Mouse (Mus musculus): ENCODE data around the gene Zbtb16. TPM values are rescaled to one million over a fixed set of nuclear protein-coding genes. Genes with fewer than 3 reads are reported as not detected.

Zbtb16 gene
- polyA plus RNA-seq, 1 experiment from 2014 or later, result 0.28 TPM

DNA sequence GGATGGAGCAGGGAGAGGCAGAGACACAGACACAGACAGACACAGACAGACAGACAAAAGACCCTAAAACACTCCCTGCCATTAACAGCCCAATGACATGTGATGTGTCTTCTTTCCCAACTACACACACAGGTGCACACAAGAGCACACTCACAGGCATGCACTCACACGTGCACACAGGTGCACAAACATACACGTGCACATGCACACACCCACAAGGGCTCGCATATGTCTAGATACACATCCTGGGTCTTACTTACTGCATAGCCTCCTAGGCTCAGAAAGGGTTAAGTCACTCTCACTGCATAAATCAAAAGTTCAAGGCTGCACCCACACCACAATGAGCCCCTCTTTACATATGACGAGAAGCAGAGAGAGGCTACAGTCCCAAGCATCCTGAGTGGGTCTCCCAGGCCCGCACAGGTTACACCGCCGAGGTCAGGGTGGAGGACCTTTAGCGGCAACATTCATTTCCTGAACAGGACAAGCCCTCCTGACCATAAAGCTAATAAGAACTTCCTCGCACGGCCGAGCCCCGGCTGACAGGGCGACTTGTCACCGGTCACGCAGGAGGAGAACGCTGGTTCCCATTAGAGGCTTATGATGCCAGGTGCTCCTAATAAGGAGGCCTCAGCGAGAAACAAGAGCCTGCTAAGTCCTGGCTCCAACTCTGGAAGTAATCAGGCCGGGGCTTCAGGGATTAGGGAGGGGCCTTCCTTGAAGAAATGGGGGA is 13.3 kb downstream of the Zbtb16 start:
- ATAC-seq (replicated peaks; ENCODE audit: low FRiP score, low read depth) (peak; percentile 40; the same call in 1 of the 2 replicates), DNase-seq (ENCODE audit: low spot score) (no peak)
- Histone ChIP-seq H3K27ac (no peak overlapping the region), H3K36me3 (ENCODE audit: insufficient read depth, low read length) (no peaks in the 10 kb centered on the region), H3K9me3 (replicated peaks; ENCODE audit: low read length) (no peaks in the 10 kb centered on the region), H3K9ac (ENCODE audit: low read depth, low read length) (no peak overlapping the region), H3K4me2 (ENCODE audit: low read length) (no peak overlapping the region), H3K4me3 (replicated peaks; ENCODE audit: low read depth, low read length) (no peak overlapping the region), H3K4me1 (replicated peaks; ENCODE audit: insufficient read depth, low read length) (no peaks in the 10 kb centered on the region), H3K27me3 (ENCODE audit: insufficient read depth, low read length) (peaks cover 9% of the 10 kb centered on the region; the same call in 1 of the 2 replicates)
- TF ChIP-seq CTCF (IDR thresholded peaks at IDR 0.05; ENCODE audit: low read depth), result no peak
- WGBS, result 17% methylated on average over 18 of the region's 18 CpGs

DNA sequence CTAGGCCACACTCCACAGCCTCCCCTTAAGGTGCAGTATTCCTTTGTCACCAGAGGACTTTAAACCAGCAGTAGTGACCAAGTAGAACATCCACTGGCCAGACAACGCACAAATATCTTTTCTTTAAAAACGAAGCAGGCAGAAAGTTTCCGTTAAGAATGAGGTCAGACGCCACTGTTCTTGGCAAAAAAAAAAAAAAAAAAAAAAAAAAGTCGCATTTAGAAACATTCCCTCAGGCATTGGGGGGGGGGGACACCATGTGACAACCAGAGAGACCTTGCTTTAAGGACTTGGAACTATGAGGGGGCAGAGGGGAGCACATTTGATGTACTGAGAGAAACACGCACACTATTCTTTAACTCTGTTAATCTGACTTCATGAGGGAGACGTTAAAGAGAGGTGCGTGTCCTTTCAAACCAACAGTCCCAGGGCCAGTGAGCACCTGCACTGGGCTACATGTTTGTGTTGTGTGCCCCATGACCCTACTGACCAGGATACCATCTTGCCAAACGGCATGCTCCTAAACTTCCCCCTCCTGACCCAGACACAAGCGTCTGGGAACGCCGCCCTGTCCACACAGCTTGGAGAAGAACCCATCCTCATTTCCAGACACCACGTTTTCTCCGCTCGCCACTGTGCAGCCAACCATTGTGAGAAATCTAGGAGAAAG is 14.0 kb downstream of the Zbtb16 start:
- ATAC-seq (replicated peaks; ENCODE audit: low FRiP score, low read depth) (no peak), DNase-seq (ENCODE audit: low spot score) (no peak)
- H3K27me3 ChIP-seq (ENCODE audit: insufficient read depth, low read length), result peaks cover 9% of the 10 kb centered on the region; the same call in 1 of the 2 replicates
- 69% methylated on average over 14 of the region's 15 CpGs for WGBS
- no peaks in the 10 kb centered on the region for H3K36me3 ChIP-seq (ENCODE audit: insufficient read depth, low read length)
- H3K4me1 ChIP-seq (replicated peaks; ENCODE audit: insufficient read depth, low read length), result no peaks in the 10 kb centered on the region
- TF ChIP-seq CTCF (IDR thresholded peaks at IDR 0.05; ENCODE audit: low read depth), result no peak
- no peak overlapping the region for H3K4me2 ChIP-seq (ENCODE audit: low read length)
- no peak overlapping the region for H3K9ac ChIP-seq (ENCODE audit: low read depth, low read length)
- no peaks in the 10 kb centered on the region for H3K9me3 ChIP-seq (replicated peaks; ENCODE audit: low read length)
- H3K4me3 ChIP-seq (replicated peaks; ENCODE audit: low read depth, low read length), result no peak overlapping the region
- H3K27ac ChIP-seq, result no peak overlapping the region

DNA sequence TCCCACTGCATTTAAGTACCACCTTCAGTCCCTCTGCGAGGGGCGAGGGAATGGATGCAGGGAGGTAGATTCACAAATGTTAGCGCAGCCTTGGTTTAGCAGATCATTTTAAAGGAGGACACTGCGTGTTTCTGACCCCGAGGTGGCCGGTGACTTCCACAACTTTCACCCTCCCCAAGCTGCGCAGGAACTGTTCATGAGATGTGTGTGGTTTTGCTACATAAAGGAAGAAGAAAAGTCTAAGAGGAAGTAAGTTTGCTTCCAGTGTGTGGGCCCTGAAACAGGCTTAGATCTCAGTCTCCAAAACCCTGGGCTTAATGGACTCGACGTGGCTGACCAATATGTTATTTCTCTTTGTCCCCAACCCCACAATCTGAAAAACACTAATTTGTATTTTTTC is 14.6 kb downstream of the Zbtb16 start:
- TF ChIP-seq CTCF (IDR thresholded peaks at IDR 0.05; ENCODE audit: low read depth), result no peak
- Histone ChIP-seq H3K9me3 (replicated peaks; ENCODE audit: low read length) (no peaks in the 10 kb centered on the region), H3K4me2 (ENCODE audit: low read length) (no peak overlapping the region), H3K27ac (no peak overlapping the region), H3K36me3 (ENCODE audit: insufficient read depth, low read length) (no peaks in the 10 kb centered on the region), H3K9ac (ENCODE audit: low read depth, low read length) (no peak overlapping the region), H3K4me1 (replicated peaks; ENCODE audit: insufficient read depth, low read length) (no peaks in the 10 kb centered on the region), H3K4me3 (replicated peaks; ENCODE audit: low read depth, low read length) (no peak overlapping the region), H3K27me3 (ENCODE audit: insufficient read depth, low read length) (peaks cover 9% of the 10 kb centered on the region; the same call in 1 of the 2 replicates)
- ATAC-seq (replicated peaks; ENCODE audit: low FRiP score, low read depth) (no peak), DNase-seq (ENCODE audit: low spot score) (no peak)
- 79% methylated on average over 9 of the region's 9 CpGs for WGBS

DNA sequence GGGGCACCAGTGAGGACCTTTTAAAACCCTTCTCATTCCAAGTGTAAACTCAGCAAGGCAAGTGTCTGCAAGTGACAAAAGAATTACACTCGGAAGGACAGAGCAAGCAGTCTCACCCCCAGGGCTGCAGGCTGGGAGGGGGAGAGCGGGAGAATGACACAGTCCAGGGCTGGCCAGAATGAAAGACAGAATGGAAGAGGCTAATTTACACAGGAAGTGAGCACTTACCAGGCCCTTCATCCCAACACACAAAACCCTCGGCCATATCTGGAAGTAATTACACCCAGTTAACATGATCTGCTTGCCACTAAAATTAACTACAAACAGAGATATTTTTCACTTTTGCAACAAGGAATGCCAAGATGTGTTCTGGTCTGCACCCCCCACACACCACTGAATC is 15.2 kb downstream of the Zbtb16 start:
- ATAC-seq (replicated peaks; ENCODE audit: low FRiP score, low read depth), result no peak
- H3K4me3 ChIP-seq (replicated peaks; ENCODE audit: low read depth, low read length), result no peak overlapping the region
- no peak overlapping the region for H3K27ac ChIP-seq
- no peaks in the 10 kb centered on the region for H3K9me3 ChIP-seq (replicated peaks; ENCODE audit: low read length)
- 48% methylated on average over 3 of the region's 3 CpGs for WGBS
- H3K4me2 ChIP-seq (ENCODE audit: low read length), result no peak overlapping the region
- no peak for DNase-seq (ENCODE audit: low spot score)
- H3K27me3 ChIP-seq (ENCODE audit: insufficient read depth, low read length), result peaks cover 9% of the 10 kb centered on the region; the same call in 1 of the 2 replicates
- no peak overlapping the region for H3K9ac ChIP-seq (ENCODE audit: low read depth, low read length)
- H3K4me1 ChIP-seq (replicated peaks; ENCODE audit: insufficient read depth, low read length), result no peaks in the 10 kb centered on the region
- TF ChIP-seq CTCF (IDR thresholded peaks at IDR 0.05; ENCODE audit: low read depth), result no peak
- H3K36me3 ChIP-seq (ENCODE audit: insufficient read depth, low read length), result no peaks in the 10 kb centered on the region

DNA sequence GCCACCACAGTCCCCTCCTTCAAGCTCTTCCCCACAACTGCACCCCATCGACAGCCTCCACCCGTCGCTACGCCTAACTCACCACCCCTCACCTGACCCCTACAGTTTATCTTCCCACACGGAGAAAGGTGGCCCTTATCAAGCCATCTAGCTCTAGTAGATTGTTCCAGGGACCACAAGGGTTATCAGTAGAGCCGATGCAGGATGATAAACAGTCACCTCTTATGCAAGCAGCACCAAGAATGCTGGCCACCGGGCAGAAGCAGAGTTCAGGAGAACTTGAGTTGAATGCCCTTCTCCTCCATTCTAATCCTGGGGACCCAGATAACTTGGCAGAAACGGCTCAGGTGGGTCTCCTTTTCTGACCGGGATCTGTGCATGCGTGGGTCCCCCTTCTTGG is 16.3 kb downstream of the Zbtb16 start:
- H3K36me3 ChIP-seq (ENCODE audit: insufficient read depth, low read length), result no peaks in the 10 kb centered on the region
- H3K27ac ChIP-seq, result no peak overlapping the region
- TF ChIP-seq CTCF (IDR thresholded peaks at IDR 0.05; ENCODE audit: low read depth), result no peak
- DNase-seq (ENCODE audit: low spot score) (no peak), ATAC-seq (replicated peaks; ENCODE audit: low FRiP score, low read depth) (no peak)
- no peak overlapping the region for H3K4me3 ChIP-seq (replicated peaks; ENCODE audit: low read depth, low read length)
- WGBS, result 77% methylated on average over 10 of the region's 10 CpGs
- H3K9me3 ChIP-seq (replicated peaks; ENCODE audit: low read length), result no peaks in the 10 kb centered on the region
- H3K9ac ChIP-seq (ENCODE audit: low read depth, low read length), result no peak overlapping the region
- no peaks in the 10 kb centered on the region for H3K4me1 ChIP-seq (replicated peaks; ENCODE audit: insufficient read depth, low read length)
- H3K4me2 ChIP-seq (ENCODE audit: low read length), result no peak overlapping the region
- H3K27me3 ChIP-seq (ENCODE audit: insufficient read depth, low read length), result peaks cover 9% of the 10 kb centered on the region; the same call in 1 of the 2 replicates

DNA sequence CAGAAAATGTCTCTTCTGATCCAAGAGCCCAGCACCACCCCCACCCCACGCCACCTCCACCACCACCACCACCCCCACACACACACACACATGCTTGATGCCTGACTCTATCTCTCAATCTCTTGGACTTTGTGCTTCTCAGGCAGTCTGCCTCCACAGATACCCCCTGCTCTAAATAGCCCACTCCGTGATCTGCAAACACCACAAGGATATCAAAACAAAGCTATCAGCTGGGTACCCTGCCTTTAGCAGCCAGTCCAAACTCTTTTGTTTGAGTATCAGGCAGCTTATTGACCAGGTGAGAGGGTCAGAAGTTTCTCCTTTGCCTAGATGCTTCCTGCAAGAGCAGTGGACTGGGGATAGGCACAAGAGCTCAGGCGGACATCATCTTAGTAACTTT is 16.9 kb downstream of the Zbtb16 start:
- H3K4me2 ChIP-seq (ENCODE audit: low read length), result no peak overlapping the region
- DNase-seq (ENCODE audit: low spot score) (no peak), ATAC-seq (replicated peaks; ENCODE audit: low FRiP score, low read depth) (no peak)
- H3K36me3 ChIP-seq (ENCODE audit: insufficient read depth, low read length), result no peaks in the 10 kb centered on the region
- H3K9me3 ChIP-seq (replicated peaks; ENCODE audit: low read length), result no peaks in the 10 kb centered on the region
- TF ChIP-seq CTCF (IDR thresholded peaks at IDR 0.05; ENCODE audit: low read depth), result no peak
- H3K4me3 ChIP-seq (replicated peaks; ENCODE audit: low read depth, low read length), result no peak overlapping the region
- WGBS, result 72% methylated on average over 3 of the region's 3 CpGs
- no peak overlapping the region for H3K27ac ChIP-seq
- peaks cover 9% of the 10 kb centered on the region; the same call in 1 of the 2 replicates for H3K27me3 ChIP-seq (ENCODE audit: insufficient read depth, low read length)
- no peak overlapping the region for H3K9ac ChIP-seq (ENCODE audit: low read depth, low read length)
- H3K4me1 ChIP-seq (replicated peaks; ENCODE audit: insufficient read depth, low read length), result no peaks in the 10 kb centered on the region

All from kidney, postnatal 0 days (tissue).